Mouse (Mus musculus): ENCODE measurements at regions not wholly inside any gene's neighbourhood (a gene's known extent, or its start where the extent isn't known, plus 50 kb on each side); places are given as distances from the start of the nearest gene placed in this dataset.

DNA sequence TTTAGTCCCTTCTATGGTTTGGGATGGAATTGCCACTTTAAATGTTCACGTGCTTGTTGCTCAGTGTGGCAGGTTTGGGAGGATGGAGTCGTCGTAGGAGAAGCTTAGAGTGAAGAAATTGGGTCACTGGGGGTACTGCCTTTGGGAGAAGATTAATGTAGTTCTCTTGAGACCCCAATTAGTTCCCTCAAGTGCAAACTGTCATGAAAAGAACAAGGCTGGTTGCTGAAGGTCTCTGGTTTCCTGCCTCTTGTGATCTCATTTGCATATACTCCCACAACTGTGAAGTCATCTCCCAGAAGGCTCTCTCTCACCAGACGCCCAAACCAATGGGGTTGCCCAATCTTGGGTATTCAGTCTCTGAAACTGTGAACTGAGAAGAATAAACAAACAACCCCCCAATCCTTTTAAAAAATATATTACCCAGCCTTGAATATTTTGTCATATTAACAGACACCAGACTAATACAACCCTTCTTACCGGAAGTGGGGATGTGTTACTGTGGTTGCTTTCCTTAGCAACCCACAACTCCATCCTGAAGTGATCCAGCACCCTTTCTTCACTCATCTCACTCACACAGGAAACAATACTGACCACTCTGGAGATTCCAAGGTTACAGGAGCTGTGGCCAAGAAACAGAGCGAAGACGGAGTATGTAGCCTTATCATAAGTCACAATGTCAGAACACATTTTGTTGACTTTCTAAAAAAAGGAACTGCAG, 153.2 kb upstream of the Fndc3a start:
- TF ChIP-seq POLR2A (IDR thresholded peaks at IDR 0.05; ENCODE audit: low read depth, low read length) (no peak), CTCF (IDR thresholded peaks at IDR 0.05; ENCODE audit: borderline replicate concordance, insufficient read depth, low read length) (no peak)
